Mouse (Mus musculus): ENCODE measurements at regions not wholly inside any gene's neighbourhood (a gene's known extent, or its start where the extent isn't known, plus 50 kb on each side); places are given as distances from the start of the nearest gene placed in this dataset.

DNA sequence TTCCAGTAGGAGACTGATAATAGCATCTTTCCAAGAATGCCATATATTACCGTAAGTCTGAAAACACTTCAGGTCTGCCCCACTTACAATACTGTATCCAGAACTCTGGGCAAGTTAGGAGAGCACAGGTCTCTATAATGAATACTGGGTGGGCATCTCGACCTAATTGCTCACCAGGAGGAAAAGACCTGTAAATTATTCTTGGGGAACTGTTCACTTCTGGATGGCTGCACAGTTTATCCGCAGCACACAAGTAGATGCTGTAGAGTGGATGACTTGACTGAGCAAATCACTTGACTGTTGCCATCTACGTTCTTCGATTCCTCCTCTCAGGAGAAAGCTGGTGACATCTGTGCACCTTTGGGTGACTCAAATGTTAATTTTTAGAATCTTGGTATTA, 159.8 kb downstream of the Rpl36a-ps1 start:
- TF ChIP-seq CTCF (IDR thresholded peaks at IDR 0.05; ENCODE audit: insufficient read depth, low read length), result no peak
- TF ChIP-seq POLR2A (IDR thresholded peaks at IDR 0.05; ENCODE audit: borderline replicate concordance, extremely low read depth, low read depth, low read length), result no peak
